Mouse (Mus musculus) olfactory bulb, adult 2 months (tissue): ENCODE data around the gene Syt2.

Source experiments
- CTCF ChIP-seq: fragments of 200-500 bp; IDR thresholded peaks from 2 replicates; pipeline ENCODE4 v1.5.1; 2012; ENCODE audit warnings: low read depth, mild to moderate bottlenecking, low read length, moderate library complexity; ENCODE audit not compliant: insufficient read depth
- POLR2A ChIP-seq: fragments of 200-500 bp; IDR thresholded peaks from 2 replicates; pipeline ENCODE4 v1.6.1; 2012; ENCODE audit warnings: mild to moderate bottlenecking, low read depth, low read length, moderate library complexity; ENCODE audit not compliant: insufficient read depth

- no peak for TF ChIP-seq POLR2A
- TF ChIP-seq CTCF = no peak
These were observed 62.4 kb downstream of the Syt2 start for GRCm38 (mm10) chr1:134708801-134709385.
